Mouse (Mus musculus): ENCODE data around the gene Osbpl6.

GRCm38 (mm10) chr2:76618078-76618477 lies 211.8 kb downstream of the Osbpl6 start:
- TF ChIP-seq CTCF (IDR thresholded peaks at IDR 0.05; ENCODE audit: low read depth, low read length), result no peak
- no peak for TF ChIP-seq GATA2 (IDR thresholded peaks at IDR 0.05; ENCODE audit: borderline replicate concordance, low read depth, low read length)
- TF ChIP-seq GATA1 (IDR thresholded peaks at IDR 0.05; ENCODE audit: borderline replicate concordance, low read length), result no peak
- TF ChIP-seq TAL1 (conservative IDR thresholded peaks at IDR 0.05; ENCODE audit: low read depth, low read length), result no peak
